Mouse (Mus musculus): ENCODE results near the gene Filip1. TPM values are rescaled to one million over a fixed set of nuclear protein-coding genes. Genes with fewer than 3 reads are reported as not detected.
"Not testable (repeated sequence)": the region's sequence is repeated elsewhere in the genome, so short reads cannot be mapped to it uniquely, and the experiment has no call there.

Gene Filip1
- polyA plus RNA-seq, 1 experiment, result 0.01 TPM

DNA sequence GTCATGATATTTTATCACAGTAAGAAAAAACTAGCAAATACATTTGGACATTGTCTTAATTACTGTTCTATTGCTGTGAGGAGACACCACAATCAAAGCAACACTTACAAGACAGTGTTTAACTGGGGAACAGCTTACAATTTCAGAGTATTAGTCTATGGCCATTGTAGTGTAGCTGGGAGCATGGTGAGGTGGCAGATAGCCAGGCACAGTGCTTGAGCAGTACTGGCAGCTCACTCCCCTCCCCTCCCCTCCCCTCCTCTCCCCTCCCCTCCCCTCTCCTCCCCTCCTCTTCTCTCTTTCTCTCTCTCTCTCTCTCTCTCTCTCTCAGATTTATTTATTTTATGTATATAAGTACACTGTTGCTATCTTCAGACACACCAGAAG is 25.3 kb upstream of the Filip1 start:
- Histone ChIP-seq H3K79me2 (ENCODE audit: control insufficient read depth, insufficient read depth) (no peaks in the 10 kb centered on the region), H3K79me3 (ENCODE audit: low read depth) (no peaks in the 10 kb centered on the region), H3K36me3 (ENCODE audit: control insufficient read depth, insufficient read depth) (no peaks in the 10 kb centered on the region), H3K27me3 (ENCODE audit: control insufficient read depth, insufficient read depth, insufficient read length) (no peaks in the 10 kb centered on the region), H3K4me3 (ENCODE audit: insufficient read depth, poor library complexity, severe bottlenecking) (no peak overlapping the region), H3ac (ENCODE audit: control insufficient read depth, insufficient read length, low read depth) (no peak overlapping the region)
- no peak for TF ChIP-seq FOSL1 (IDR thresholded peaks at IDR 0.05; ENCODE audit: insufficient read depth, low read length, poor library complexity, severe bottlenecking)
- TF ChIP-seq MAX (IDR thresholded peaks at IDR 0.05), result no peak
- TF ChIP-seq MYOD1 (IDR thresholded peaks at IDR 0.05; ENCODE audit: control insufficient read depth, insufficient read length, low read depth), result no peak
- no peak for TF ChIP-seq CTCF (IDR thresholded peaks at IDR 0.05; ENCODE audit: control insufficient read depth, insufficient read depth, insufficient read length)
- no peak for TF ChIP-seq MYOG (IDR thresholded peaks at IDR 0.05; ENCODE audit: control insufficient read depth, extremely low read depth, insufficient read length)
- TF ChIP-seq USF1 (IDR thresholded peaks at IDR 0.05; ENCODE audit: low read depth), result no peak
- no peak for TF ChIP-seq CEBPB (IDR thresholded peaks at IDR 0.05; ENCODE audit: low read depth)

DNA sequence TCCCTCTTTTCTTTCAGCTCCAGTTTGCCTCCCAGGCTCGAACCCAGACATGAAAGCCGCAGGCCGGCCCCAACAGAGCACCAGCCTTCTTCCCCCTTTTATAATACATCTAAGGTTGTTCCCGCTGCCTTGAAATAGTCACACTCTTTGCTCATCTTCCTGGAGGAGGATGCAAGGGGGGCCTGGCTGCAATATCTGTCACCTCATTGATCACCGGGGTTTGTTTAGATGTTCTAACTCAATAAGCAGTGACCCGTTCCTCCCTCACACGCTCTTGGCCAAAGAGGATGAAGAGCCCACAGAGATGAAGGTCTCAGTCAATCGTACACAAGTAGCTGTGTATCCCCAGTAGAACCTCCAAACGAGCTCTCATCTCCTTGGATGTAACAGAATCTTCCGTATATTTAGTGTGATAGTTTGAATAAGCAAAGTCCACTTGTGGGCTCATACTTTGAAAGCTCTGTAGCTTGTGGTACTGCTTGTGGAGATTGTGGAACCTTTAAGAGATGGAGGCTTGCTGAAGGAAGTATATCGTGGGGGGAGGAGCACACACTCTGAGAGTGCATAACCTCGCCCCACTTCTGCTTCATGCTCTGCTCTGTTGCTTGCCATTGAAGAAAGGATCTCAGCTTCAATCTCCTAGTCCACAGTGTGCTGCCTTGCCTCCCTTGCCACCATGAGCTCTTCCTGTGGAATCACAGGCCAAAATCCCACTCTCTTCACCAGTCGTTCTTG is 24.8 kb upstream of the Filip1 start:
- H3K79me3 ChIP-seq (ENCODE audit: low read depth), result no peaks in the 10 kb centered on the region
- no peak overlapping the region for H3K4me3 ChIP-seq (ENCODE audit: insufficient read depth, poor library complexity, severe bottlenecking)
- H3K36me3 ChIP-seq (ENCODE audit: control insufficient read depth, insufficient read depth), result no peaks in the 10 kb centered on the region
- H3K79me2 ChIP-seq (ENCODE audit: control insufficient read depth, insufficient read depth), result no peaks in the 10 kb centered on the region
- no peak overlapping the region for H3ac ChIP-seq (ENCODE audit: control insufficient read depth, insufficient read length, low read depth)
- TF ChIP-seq USF1 (IDR thresholded peaks at IDR 0.05; ENCODE audit: low read depth), result no peak
- no peak for TF ChIP-seq MYOD1 (IDR thresholded peaks at IDR 0.05; ENCODE audit: control insufficient read depth, insufficient read length, low read depth)
- no peak for TF ChIP-seq CTCF (IDR thresholded peaks at IDR 0.05; ENCODE audit: control insufficient read depth, insufficient read depth, insufficient read length)
- TF ChIP-seq CEBPB (IDR thresholded peaks at IDR 0.05; ENCODE audit: low read depth), result no peak
- TF ChIP-seq MYOG (IDR thresholded peaks at IDR 0.05; ENCODE audit: control insufficient read depth, extremely low read depth, insufficient read length), result no peak
- no peak for TF ChIP-seq MAX (IDR thresholded peaks at IDR 0.05)
- TF ChIP-seq FOSL1 (IDR thresholded peaks at IDR 0.05; ENCODE audit: insufficient read depth, low read length, poor library complexity, severe bottlenecking), result no peak
- no peaks in the 10 kb centered on the region for H3K27me3 ChIP-seq (ENCODE audit: control insufficient read depth, insufficient read depth, insufficient read length)

DNA sequence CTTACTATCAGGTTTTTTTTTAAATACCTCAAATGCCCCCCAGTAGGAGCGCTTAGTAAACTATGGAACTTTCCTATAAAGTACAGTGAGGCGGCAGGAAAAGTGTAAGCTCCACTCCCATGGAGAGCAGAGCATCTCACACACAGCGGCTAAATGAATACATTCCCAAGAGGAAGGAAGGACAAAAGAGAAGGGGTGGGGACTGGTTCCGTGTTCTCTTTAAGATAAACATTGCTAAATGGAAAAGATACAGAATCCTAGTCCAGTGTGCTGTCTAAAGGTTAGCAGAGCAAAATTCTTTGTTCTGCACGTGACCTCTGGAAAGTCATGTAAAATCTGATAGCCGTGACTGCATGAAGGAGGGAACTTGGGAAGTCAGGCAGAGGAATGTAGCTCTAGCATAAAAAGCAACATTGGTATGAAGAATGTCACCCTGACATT is 13.9 kb upstream of the Filip1 start:
- H3ac ChIP-seq (ENCODE audit: control insufficient read depth, insufficient read length, low read depth), result no peak overlapping the region
- H3K79me2 ChIP-seq (ENCODE audit: control insufficient read depth, insufficient read depth), result no peaks in the 10 kb centered on the region
- TF ChIP-seq CTCF (IDR thresholded peaks at IDR 0.05; ENCODE audit: control insufficient read depth, insufficient read depth, insufficient read length) (no peak), MAX (IDR thresholded peaks at IDR 0.05) (no peak), MYOD1 (IDR thresholded peaks at IDR 0.05; ENCODE audit: control insufficient read depth, insufficient read length, low read depth) (no peak), MYOG (IDR thresholded peaks at IDR 0.05; ENCODE audit: control insufficient read depth, extremely low read depth, insufficient read length) (no peak), USF1 (IDR thresholded peaks at IDR 0.05; ENCODE audit: low read depth) (no peak)
- H3K36me3 ChIP-seq (ENCODE audit: control insufficient read depth, insufficient read depth), result no peaks in the 10 kb centered on the region
- H3K79me3 ChIP-seq (ENCODE audit: low read depth), result no peaks in the 10 kb centered on the region
- H3K27me3 ChIP-seq (ENCODE audit: control insufficient read depth, insufficient read depth, insufficient read length), result no peaks in the 10 kb centered on the region
- no peak overlapping the region for H3K4me3 ChIP-seq (ENCODE audit: insufficient read depth, poor library complexity, severe bottlenecking)

DNA sequence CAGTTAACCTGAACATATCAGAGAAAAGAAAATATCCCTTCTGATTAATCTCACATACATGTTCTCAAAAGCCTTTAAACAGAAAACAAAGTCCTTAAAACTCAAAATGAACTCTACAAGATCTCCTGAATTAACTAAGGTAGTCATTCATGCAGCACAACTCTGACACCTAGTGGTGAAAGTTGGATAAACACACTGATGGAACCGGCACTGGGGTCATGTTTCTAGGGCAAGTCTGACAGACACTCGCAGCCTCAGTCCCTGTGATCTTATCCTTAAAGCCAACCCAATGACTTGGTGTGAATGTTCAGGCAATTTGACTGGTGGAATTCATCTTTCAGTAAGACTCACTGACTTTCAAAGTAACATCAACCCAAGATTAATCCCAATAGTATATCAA is 13.4 kb upstream of the Filip1 start:
- peak; percentile 20 for TF ChIP-seq CTCF (IDR thresholded peaks at IDR 0.05; ENCODE audit: control insufficient read depth, insufficient read depth, insufficient read length)
- no peak for TF ChIP-seq MAX (IDR thresholded peaks at IDR 0.05)

DNA sequence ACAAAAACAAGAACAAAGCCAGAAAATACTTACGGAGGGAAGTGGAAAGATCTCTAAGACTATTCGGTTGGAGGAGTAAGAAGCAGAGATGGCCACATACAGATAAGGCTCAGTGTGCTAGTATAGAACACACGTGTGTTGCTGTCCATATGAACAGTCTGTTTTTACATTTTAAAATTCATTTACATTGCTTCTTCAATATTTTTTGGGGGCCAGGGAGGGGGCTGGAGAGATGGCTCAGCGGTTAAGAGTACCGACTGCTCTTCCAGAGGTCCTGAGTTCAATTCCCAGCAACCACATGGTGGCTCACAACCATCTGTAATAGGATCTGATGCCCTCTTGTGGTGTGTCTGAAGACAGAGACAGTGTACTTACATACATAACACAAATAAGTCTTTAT is 12.7 kb upstream of the Filip1 start:
- not testable (repeated sequence) for H3K79me2 ChIP-seq (ENCODE audit: control insufficient read depth, insufficient read depth); H3K36me3 ChIP-seq (ENCODE audit: control insufficient read depth, insufficient read depth); H3K79me3 ChIP-seq (ENCODE audit: low read depth); H3K4me3 ChIP-seq (ENCODE audit: insufficient read depth, poor library complexity, severe bottlenecking); H3ac ChIP-seq (ENCODE audit: control insufficient read depth, insufficient read length, low read depth); H3K27me3 ChIP-seq (ENCODE audit: control insufficient read depth, insufficient read depth, insufficient read length)

More for the DNA sequence above, 13.4 kb upstream of the Filip1 start:
- no peaks in the 10 kb centered on the region for H3K79me3 ChIP-seq (ENCODE audit: low read depth)
- H3K79me2 ChIP-seq (ENCODE audit: control insufficient read depth, insufficient read depth), result no peaks in the 10 kb centered on the region
- no peak overlapping the region for H3ac ChIP-seq (ENCODE audit: control insufficient read depth, insufficient read length, low read depth)
- H3K36me3 ChIP-seq (ENCODE audit: control insufficient read depth, insufficient read depth), result no peaks in the 10 kb centered on the region
- no peaks in the 10 kb centered on the region for H3K27me3 ChIP-seq (ENCODE audit: control insufficient read depth, insufficient read depth, insufficient read length)
- H3K4me3 ChIP-seq (ENCODE audit: insufficient read depth, poor library complexity, severe bottlenecking), result no peak overlapping the region

DNA sequence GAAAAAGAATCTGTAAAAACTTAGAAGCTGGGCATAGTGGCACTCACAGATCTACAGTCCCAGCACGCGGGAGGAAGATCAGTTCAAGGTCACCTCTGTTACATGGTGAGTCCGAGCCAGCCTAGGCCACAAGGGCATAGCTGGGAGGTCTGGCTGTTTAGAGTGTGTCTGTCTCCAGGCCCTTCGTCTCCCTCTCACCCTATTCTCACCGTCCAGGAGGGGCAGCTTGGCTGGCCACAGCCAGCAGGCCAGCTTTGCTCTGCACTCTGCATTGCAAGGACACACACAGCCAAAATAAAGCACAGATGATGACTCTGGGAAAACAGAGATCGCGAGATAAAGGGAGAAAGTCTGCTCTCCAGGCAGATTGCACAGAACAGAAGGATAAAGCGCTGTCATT is 10.2 kb upstream of the Filip1 start:
- Histone ChIP-seq H3K79me3 (ENCODE audit: low read depth) (no peaks in the 10 kb centered on the region), H3ac (ENCODE audit: control insufficient read depth, insufficient read length, low read depth) (no peak overlapping the region), H3K27me3 (ENCODE audit: control insufficient read depth, insufficient read depth, insufficient read length) (no peaks in the 10 kb centered on the region), H3K36me3 (ENCODE audit: control insufficient read depth, insufficient read depth) (no peaks in the 10 kb centered on the region), H3K4me3 (ENCODE audit: insufficient read depth, poor library complexity, severe bottlenecking) (no peak overlapping the region), H3K79me2 (ENCODE audit: control insufficient read depth, insufficient read depth) (no peaks in the 10 kb centered on the region)
- TF ChIP-seq FOSL1 (IDR thresholded peaks at IDR 0.05; ENCODE audit: insufficient read depth, low read length, poor library complexity, severe bottlenecking) (no peak), CEBPB (IDR thresholded peaks at IDR 0.05; ENCODE audit: low read depth) (no peak), MYOD1 (IDR thresholded peaks at IDR 0.05; ENCODE audit: control insufficient read depth, insufficient read length, low read depth) (no peak), USF1 (IDR thresholded peaks at IDR 0.05; ENCODE audit: low read depth) (no peak), CTCF (IDR thresholded peaks at IDR 0.05; ENCODE audit: control insufficient read depth, insufficient read depth, insufficient read length) (no peak), MYOG (IDR thresholded peaks at IDR 0.05; ENCODE audit: control insufficient read depth, extremely low read depth, insufficient read length) (no peak), MAX (IDR thresholded peaks at IDR 0.05) (no peak)

Measured in C2C12 (cell line).